Mouse (Mus musculus): Measurements from ENCODE around the gene Cxcl3. TPM values are rescaled to one million over a fixed set of nuclear protein-coding genes. Genes with fewer than 3 reads are reported as not detected.
"Not testable (repeated sequence)": the region's sequence is repeated elsewhere in the genome, so short reads cannot be mapped to it uniquely, and the experiment has no call there.

The Cxcl3 gene
- total RNA-seq, 4 experiments from 2014 or later: not detected

DNA sequence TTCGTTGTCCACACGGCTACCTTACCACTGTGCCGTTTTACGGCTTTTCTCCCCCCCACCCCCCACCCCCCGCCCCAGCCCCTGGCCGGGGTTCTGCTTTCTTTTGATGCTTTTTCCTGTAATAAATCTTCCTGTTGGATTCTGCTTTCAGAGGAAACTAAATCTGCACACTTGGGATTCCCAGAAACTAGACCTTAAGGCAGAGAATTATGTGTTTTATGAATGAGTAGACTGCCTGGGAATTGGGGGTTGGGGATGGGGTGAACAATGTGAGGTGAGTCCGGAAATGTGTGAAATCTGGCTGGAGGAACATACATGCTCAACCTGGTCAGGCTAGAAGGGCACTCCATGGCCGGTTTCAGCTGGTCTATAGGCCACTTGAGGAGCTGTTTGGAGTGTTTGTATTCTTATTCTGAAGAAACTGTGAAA, 4.2 kb downstream of the Cxcl3 start:
- DNase-seq: no peak

DNA sequence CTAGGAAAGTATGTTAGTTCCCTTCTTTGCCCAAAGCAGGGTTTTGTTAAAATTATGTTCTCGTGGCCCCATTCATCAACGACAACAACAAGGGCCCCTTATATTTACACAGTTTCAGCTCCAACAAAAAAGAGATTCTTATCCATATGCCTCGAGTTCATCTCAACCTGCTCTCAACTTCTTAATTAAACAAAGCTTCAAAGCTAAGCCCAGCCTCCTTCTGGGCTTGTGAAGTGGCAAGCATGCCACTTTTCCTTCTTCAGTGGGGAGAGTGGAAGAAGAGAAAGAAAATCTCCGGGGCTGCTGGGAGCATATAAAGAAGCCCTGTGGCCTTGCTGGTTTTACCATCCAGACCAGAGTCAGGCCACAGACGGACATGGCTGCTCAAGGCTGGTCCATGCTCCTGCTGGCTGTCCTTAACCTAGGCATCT, 8.3 kb downstream of the Cxcl3 start, which contains the start of gene Cxcl15:
Gene Cxcl15 (plus strand): TSS at position 340 of the 431 bp plus-strand sequence.
- DNase-seq: no peak

DNA sequence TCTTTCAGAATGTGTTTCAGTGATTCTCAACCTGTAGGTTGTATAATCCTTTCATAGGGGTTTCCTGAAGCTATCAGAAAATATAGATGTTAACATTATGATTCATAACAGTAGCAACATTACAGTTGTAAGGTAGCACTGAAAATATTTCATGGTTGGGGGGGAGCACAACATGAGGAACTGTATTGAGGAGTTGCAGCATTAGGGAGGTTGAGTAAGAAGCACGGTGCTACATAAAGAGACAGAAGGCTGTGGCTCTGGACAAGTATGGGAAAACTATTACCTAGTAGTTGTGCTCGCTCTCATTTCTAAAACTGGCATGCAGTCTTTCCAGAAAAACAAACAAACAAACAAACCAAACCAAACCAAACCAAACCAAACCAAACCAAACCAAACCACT, 9.5 kb downstream of the Cxcl3 start:
- DNase-seq: not testable (repeated sequence)

DNA sequence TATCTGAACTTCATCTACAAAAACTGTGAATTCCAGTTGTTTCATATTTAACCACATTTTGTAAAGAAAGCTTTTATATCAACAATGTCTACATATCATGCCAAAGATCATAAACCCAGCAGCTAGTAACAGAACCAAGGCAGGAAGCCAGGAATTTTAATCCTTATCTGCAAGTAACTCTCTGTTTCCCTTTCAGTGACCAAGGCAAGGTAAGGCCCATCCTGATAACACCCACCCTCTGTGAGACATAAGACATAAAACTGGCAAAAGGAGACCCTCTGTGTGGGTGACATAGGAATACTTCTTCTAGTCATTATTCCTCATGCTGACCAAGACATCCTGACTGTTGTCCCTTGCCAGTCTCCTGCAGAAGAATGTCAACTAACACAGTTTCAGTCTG, 18.7 kb downstream of the Cxcl3 start:
- no peak for DNase-seq

DNA sequence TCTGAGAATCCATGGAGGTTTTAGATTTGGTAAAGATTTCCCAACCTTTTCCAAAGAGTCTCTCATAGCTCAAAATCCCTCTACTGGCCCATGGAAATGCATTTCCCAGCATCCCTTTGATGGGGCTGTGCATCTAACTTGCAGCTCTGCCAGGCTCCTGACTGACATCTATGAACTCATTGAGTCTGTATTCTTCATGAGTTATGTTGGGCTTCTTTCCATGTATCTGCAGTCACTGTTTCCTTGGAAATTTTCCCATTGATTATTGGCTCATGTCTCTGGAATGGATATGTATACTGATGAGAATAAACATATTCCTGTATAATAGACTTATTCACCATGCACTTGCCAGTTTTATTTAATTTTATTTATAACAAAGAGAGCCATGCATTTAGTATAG, 20.1 kb downstream of the Cxcl3 start:
- DNase-seq: no peak

DNA sequence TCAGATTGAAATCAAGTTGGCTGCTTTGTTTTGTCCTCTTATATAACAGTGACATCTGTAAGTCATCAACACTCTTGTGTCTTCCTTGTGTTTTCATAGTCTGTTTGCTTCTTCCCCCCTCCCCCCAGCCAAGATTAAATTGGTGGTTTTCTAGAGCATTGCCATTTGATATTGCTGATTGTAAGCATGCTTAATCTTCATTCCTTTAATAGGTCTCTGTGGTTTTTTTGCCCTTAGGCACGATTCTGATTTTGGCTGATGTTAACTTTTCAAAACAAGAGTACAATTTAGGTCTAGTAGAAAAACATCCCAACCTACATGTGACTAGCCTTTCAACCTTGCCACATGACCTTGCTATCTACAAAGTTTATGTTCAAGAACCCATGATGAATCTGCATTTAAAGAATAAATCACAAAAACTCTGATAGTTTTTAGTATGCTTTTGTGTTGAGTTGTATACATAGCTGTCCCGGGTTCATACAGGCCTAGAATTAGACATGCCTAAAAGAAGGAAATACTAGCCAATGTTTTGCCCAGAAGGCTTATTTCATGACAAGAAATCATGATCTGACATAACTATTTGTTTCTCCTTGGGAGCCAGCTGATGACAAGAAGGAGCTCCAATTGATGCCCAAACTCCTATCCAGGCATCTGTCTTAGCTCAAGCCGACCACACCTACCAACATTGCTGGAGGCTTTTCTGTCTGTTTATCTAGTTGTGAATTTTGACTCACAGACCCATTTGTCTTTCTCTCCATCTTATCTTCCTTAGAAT, 21.5 kb downstream of the Cxcl3 start:
- no peak for DNase-seq

DNA sequence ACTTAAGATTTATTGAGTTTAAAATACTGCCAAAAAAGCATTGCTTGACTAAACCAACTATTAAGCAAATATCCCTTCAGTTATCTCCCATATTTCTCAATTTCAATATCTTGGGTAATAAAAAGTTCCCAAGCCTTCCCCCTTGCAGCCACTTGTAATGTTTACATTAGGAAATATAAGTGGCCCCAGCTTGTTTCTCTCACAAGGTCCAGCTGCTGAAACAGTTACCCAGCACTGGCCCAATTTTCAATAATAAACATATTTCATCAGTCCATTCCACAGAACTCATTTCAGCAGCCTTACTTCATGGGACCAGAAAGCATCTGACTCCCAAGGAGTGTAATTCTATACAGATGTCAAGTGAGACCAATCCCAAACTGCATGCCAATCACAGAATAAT, 33.9 kb downstream of the Cxcl3 start:
- no peak for DNase-seq

DNA sequence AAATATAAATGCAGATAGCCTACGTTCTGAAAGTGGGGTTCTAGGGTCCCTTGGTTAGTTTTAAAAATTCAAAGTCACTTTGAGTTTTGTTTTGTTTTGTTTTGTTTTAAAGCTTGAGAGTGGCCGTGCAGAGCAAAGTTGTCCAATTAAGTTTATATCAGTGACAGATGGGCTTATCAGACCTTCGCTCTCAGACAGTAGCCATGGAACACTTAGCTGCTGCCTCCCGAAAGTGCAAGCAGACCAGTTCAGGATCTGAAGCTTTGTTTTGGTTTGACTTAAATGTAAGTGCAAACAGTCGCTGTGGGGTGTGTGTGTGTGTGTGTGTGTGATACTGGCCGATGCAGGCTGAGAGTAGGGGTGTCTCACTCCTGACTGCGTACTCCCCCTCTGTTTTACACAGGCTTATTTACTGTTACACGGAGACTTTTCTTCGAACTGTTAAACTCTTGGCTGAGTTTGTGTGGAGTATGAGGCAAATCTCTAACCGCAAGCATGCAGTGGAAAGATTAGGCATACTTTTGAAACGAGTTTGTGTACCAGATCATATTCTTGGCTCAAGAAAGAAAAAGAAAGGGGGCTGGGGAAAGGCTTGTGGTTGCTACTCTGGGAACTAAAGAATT, 46.4 kb downstream of the Cxcl3 start:
- no peak for DNase-seq

DNA sequence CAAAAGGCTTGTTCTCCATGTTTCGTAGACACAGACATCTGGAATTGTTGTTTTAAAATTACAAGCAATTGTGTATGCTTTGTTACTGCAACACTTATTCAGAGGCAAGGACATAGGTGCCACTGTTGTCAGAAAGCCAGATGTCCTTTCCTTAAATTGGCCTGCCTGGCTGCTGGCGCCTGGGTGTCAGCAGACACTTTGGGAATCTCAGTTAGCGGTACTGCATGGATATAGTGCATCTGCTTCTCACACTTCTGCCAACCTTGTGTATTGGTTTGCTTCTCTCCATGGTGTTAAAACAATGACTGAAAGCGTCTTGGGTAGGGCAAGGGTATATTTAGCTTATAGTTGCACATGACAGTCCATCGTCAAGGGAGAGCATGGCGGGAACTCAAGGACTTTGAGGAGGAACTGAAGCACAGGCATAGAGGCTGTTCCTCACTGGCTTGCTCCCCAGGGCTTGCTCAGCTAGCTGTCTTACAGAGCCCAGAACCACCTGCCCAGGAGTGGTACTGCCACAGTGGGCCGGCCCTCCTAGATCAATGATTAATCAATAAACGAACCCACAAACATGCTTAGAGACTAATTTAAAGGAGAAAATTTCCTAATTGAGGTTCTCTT, 47.0 kb downstream of the Cxcl3 start:
- DNase-seq: no peak

DNA sequence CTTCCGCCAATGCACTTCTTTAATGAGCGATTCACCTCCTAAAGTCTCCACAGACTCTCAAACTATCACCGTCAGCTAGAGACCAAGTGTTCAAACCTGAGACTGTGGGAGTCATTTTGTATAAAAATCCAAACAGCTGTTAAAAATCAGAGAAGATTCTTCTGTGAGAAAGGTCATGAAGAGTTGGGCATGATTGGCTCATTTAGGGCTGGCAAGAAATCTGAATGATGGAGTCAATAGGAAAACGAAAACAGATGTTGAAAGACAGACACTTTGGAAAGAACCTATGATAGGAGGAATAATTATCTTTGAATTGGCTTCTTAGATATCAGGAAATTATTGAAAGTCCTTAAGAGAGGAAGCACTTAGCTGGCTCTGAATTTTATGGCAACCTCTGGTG, 48.5 kb downstream of the Cxcl3 start:
- no peak for DNase-seq

DNA sequence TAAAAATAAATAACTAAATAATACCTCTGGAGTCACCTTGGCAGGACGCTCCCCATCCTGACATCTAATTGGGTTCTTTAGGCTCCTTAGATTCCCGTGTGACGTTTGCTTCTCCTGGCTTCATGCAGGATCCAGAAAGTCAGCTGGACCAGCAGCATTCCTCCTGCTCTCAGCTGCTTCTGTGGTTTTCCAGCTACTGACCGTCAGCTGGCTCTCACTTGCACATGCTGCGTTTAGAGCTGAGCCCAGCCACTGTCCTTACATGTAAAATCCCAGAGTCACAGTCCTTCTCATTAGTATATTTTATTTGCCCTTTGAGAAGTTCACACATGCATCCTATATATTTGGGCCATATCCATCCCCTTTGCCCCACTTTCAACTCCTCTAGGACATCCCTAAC, 52.7 kb downstream of the Cxcl3 start:
- DNase-seq: no peak

Small RNA genes lying within 50 kb of the gene (microRNA-seq; reads per million reads assigned to microRNA genes)
- gene Gm24322: 0 reads per million in 2 experiments

Other genes starting within 250 kb of the Cxcl3 start
- gene 5830473C10Rik, start 225.0 kb upstream of the Cxcl3 start, total RNA-seq (2022): not detected
- 1 to 10 TPM in 3 of 4 experiments, under 1 TPM in 1; 0.46 to 2.0 (median 1.7) TPM for gene Rassf6, start 145.4 kb upstream of the Cxcl3 start, total RNA-seq (2022)
- not detected for gene Cxcl5, start 26.7 kb upstream of the Cxcl3 start, total RNA-seq (2022)
- gene Ppbp, start 17.6 kb upstream of the Cxcl3 start, total RNA-seq (2022): 1 to 10 TPM; 1.1 to 2.0 (median 1.5) TPM
- 10 to 100 TPM in 2 of 4 experiments, 1 to 10 TPM in 2; 7.5 to 15.6 (median 11.1) TPM for gene Pf4, start 13.7 kb upstream of the Cxcl3 start, total RNA-seq (2022)
- not detected for gene Cxcl15, start 8.4 kb downstream of the Cxcl3 start, total RNA-seq (2022)
- gene Cxcl1, start 105.1 kb downstream of the Cxcl3 start, total RNA-seq (2022): 1 to 10 TPM in 1 of 4 experiments, under 1 TPM in 3; 0.49 to 2.1 (median 0.67) TPM
- 1 to 10 TPM in 1 of 4 experiments, under 1 TPM in 3; 0.22 to 1.1 (median 0.62) TPM for gene Cxcl2, start 117.8 kb downstream of the Cxcl3 start, total RNA-seq (2022)
- 10 to 100 TPM; 15.7 to 20.5 (median 18.5) TPM for gene Mthfd2l, start 145.0 kb downstream of the Cxcl3 start, total RNA-seq (2022)
- gene Epgn, start 241.4 kb downstream of the Cxcl3 start, total RNA-seq (2022): under 1 TPM in 1 of 4 experiments, not detected in 3; 0.23 TPM

All from adrenal gland, adult 8-10 months (tissue).